Mouse (Mus musculus): ENCODE data around the gene Stac2. TPM values are rescaled to one million over a fixed set of nuclear protein-coding genes. Genes with fewer than 3 reads are reported as not detected.

Stac2 gene
- 0.52 and 1.0 TPM in 2 replicates for polyA plus RNA-seq (2011; ENCODE audit: insufficient read depth, insufficient read length, low replicate concordance, missing spikeins)

DNA sequence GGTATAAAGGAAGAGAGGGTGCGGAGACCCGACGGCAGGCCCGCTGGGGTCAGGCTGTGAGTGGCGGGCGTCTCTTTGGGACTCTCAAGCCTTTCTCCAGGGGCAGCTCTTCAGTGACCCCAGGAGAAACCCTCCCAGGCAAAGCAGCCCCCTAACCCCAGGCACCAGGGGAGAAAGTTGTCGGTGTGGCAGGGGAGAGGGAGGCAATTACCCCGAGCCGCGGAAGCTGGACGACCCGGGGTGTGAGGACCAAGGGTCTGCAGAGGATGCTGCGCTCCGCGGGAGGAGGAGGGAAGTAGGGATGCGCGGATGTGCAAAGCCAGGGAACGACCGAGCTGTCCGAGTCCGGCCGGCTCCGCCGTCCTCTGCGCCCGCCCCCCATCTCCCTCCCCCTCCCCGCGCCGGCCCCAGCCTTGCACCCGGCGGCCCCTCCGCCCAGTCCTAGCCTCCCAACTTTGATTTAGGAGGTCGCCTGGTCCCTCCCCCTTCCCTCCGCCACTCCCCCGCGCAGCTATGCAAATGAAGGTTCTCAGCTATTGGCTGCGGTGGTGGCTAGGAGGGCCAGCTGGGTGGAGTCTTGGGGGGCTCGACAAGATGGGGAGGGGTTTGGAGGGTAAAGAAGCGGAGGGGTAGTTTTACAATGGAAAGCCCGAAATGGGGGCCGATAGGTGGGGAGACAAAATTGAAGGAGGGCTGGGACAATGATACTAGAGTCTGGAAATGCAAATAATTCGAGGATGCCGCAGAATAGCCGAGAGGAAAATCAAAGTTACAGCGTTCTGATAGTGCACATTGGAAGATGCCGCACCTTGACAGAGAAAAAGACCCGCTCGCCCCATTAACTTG is at the start of gene Stac2:
Stac2 (minus strand) TSS at position 474 of the 846 bp plus-strand sequence.
- no peak for TF ChIP-seq CTCF (IDR thresholded peaks at IDR 0.05; ENCODE audit: control insufficient read depth, insufficient read depth, low read length)
- TF ChIP-seq POLR2A (IDR thresholded peaks at IDR 0.05; ENCODE audit: borderline replicate concordance, control insufficient read depth, low read depth, low read length), result no peak
- Histone ChIP-seq H3K4me1 (ENCODE audit: control insufficient read depth, insufficient read depth, low read length) (peaks cover 3% of the 10 kb centered on the region), H3K27ac (ENCODE audit: control insufficient read depth, insufficient read depth, low read depth, low read length, poor library complexity) (peak within 1 kb of the TSS; percentile 20; the same call in 1 of the 2 replicates), H3K4me3 (replicated peaks; ENCODE audit: control insufficient read depth, low read depth, low read length) (peak within 1 kb of the TSS; percentile 47)
- WGBS, result 4% methylated on average over 44 of the region's 48 CpGs

DNA sequence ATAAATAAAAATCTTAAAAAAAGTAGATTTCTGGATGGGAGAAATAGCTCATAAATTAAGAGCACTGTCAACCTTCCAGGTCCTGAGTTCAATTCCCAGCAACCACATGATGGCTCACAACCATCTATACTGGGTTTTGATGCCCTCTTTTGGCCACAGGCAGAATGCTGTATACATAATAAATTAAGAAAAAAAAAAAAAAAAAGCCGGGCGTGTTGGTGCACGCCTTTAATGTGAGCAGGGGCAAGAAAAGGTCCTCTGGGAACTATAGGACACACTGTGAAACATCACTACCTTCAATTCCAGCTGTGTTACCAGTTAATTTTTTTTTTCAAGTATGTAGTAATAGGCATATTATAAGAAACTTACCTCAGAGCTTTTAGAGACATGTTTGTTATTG is 48.1 kb upstream of the Stac2 start:
- Histone ChIP-seq H3K27ac (ENCODE audit: control insufficient read depth, insufficient read depth, low read depth, low read length, poor library complexity) (no peak overlapping the region), H3K4me3 (replicated peaks; ENCODE audit: control insufficient read depth, low read depth, low read length) (no peak overlapping the region), H3K4me1 (ENCODE audit: control insufficient read depth, insufficient read depth, low read length) (no peaks in the 10 kb centered on the region)
- TF ChIP-seq POLR2A (IDR thresholded peaks at IDR 0.05; ENCODE audit: borderline replicate concordance, control insufficient read depth, low read depth, low read length) (no peak), CTCF (IDR thresholded peaks at IDR 0.05; ENCODE audit: control insufficient read depth, insufficient read depth, low read length) (no peak)
- WGBS, result 87% methylated on average over 3 of the region's 3 CpGs

- no peaks in the 10 kb centered on the region for H3K4me1 ChIP-seq (ENCODE audit: control insufficient read depth, insufficient read depth, low read length)
- no peak overlapping the region for H3K27ac ChIP-seq (ENCODE audit: control insufficient read depth, insufficient read depth, low read depth, low read length, poor library complexity)
- WGBS, result 84% methylated on average over 9 of the region's 9 CpGs
- H3K4me3 ChIP-seq (replicated peaks; ENCODE audit: control insufficient read depth, low read depth, low read length), result no peak overlapping the region
- TF ChIP-seq CTCF (IDR thresholded peaks at IDR 0.05; ENCODE audit: control insufficient read depth, insufficient read depth, low read length) (no peak), POLR2A (IDR thresholded peaks at IDR 0.05; ENCODE audit: borderline replicate concordance, control insufficient read depth, low read depth, low read length) (no peak)
These were observed 37.3 kb upstream of the Stac2 start for GRCm38 (mm10) chr11:98090583-98090982.

DNA sequence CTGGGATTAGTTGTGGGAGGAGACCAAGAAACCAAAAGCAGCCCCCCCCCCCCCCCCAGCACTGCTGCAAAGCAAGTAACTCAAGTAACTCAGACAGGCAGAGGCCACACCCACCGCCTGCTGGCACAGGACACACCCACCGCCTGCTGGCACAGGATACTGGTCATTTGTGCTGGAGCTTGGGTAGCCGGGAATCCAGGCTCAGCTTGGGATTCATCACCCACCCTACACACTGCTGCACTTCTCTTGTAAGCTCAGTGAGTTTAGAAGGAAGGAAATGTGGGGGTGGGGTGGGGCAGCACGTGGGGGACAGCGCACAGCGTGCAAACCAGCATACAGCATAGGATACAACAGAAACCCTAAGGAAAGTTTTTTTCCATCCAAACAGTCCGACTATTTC is 35.0 kb upstream of the Stac2 start:
- WGBS, result 39% methylated on average over 7 of the region's 7 CpGs
- TF ChIP-seq POLR2A (IDR thresholded peaks at IDR 0.05; ENCODE audit: borderline replicate concordance, control insufficient read depth, low read depth, low read length) (no peak), CTCF (IDR thresholded peaks at IDR 0.05; ENCODE audit: control insufficient read depth, insufficient read depth, low read length) (no peak)
- no peak overlapping the region for H3K4me3 ChIP-seq (replicated peaks; ENCODE audit: control insufficient read depth, low read depth, low read length)
- no peaks in the 10 kb centered on the region for H3K4me1 ChIP-seq (ENCODE audit: control insufficient read depth, insufficient read depth, low read length)
- no peak overlapping the region for H3K27ac ChIP-seq (ENCODE audit: control insufficient read depth, insufficient read depth, low read depth, low read length, poor library complexity)

- Histone ChIP-seq H3K27ac (ENCODE audit: control insufficient read depth, insufficient read depth, low read depth, low read length, poor library complexity) (no peak overlapping the region), H3K4me1 (ENCODE audit: control insufficient read depth, insufficient read depth, low read length) (no peaks in the 10 kb centered on the region), H3K4me3 (replicated peaks; ENCODE audit: control insufficient read depth, low read depth, low read length) (no peak overlapping the region)
- 85% methylated on average over 7 of the region's 7 CpGs for WGBS
- TF ChIP-seq CTCF (IDR thresholded peaks at IDR 0.05; ENCODE audit: control insufficient read depth, insufficient read depth, low read length), result no peak
- TF ChIP-seq POLR2A (IDR thresholded peaks at IDR 0.05; ENCODE audit: borderline replicate concordance, control insufficient read depth, low read depth, low read length), result no peak
These were observed 33.3 kb upstream of the Stac2 start for GRCm38 (mm10) chr11:98086574-98086973.

DNA sequence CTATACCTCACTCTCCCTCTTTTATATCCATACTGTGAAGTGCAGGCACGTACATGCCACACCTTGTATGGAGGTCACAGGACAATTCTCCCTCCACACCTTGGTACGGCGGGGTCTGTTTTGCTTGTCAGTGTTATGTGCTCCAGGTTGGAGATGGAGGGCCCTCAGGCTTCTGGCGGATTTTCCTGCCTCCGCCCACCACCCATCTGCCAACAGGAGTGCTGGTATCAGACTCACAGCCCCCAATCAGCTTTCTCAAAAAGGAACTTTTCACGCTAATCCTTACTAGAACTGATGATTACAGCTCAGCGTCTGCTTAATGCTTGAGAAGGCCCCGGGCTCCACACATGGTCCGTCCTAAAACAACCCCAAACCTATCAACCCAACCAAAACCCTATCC is 32.9 kb upstream of the Stac2 start:
- no peak overlapping the region for H3K27ac ChIP-seq (ENCODE audit: control insufficient read depth, insufficient read depth, low read depth, low read length, poor library complexity)
- 89% methylated on average over 9 of the region's 9 CpGs for WGBS
- H3K4me1 ChIP-seq (ENCODE audit: control insufficient read depth, insufficient read depth, low read length), result no peaks in the 10 kb centered on the region
- TF ChIP-seq CTCF (IDR thresholded peaks at IDR 0.05; ENCODE audit: control insufficient read depth, insufficient read depth, low read length) (no peak), POLR2A (IDR thresholded peaks at IDR 0.05; ENCODE audit: borderline replicate concordance, control insufficient read depth, low read depth, low read length) (no peak)
- H3K4me3 ChIP-seq (replicated peaks; ENCODE audit: control insufficient read depth, low read depth, low read length), result no peak overlapping the region

- WGBS, result 82% methylated on average over 7 of the region's 7 CpGs
- Histone ChIP-seq H3K4me3 (replicated peaks; ENCODE audit: control insufficient read depth, low read depth, low read length) (no peak overlapping the region), H3K4me1 (ENCODE audit: control insufficient read depth, insufficient read depth, low read length) (no peaks in the 10 kb centered on the region), H3K27ac (ENCODE audit: control insufficient read depth, insufficient read depth, low read depth, low read length, poor library complexity) (no peak overlapping the region)
- TF ChIP-seq CTCF (IDR thresholded peaks at IDR 0.05; ENCODE audit: control insufficient read depth, insufficient read depth, low read length) (no peak), POLR2A (IDR thresholded peaks at IDR 0.05; ENCODE audit: borderline replicate concordance, control insufficient read depth, low read depth, low read length) (no peak)
These were observed 29.5 kb upstream of the Stac2 start for GRCm38 (mm10) chr11:98082745-98083144.

DNA sequence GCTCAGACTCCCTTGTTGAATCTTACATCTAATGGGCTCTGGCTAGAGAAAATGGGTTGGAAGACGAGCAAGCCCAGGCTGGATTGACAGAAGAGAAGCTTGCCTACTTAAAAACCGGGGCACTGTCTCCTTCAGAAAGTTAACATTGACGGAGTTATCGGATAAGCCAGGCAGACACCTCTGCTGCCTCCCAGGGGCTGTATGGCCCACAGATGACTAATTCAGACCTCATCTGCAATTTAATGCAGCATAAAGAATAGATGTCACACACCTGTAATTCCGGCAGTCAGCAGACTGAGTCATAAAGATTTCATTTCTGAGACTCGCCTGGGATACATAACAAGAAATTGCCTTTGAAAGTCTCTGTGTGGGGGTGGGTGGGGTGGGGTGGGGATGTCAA is 27.2 kb upstream of the Stac2 start:
- WGBS, result 86% methylated on average over 6 of the region's 6 CpGs
- no peak overlapping the region for H3K4me3 ChIP-seq (replicated peaks; ENCODE audit: control insufficient read depth, low read depth, low read length)
- TF ChIP-seq POLR2A (IDR thresholded peaks at IDR 0.05; ENCODE audit: borderline replicate concordance, control insufficient read depth, low read depth, low read length) (no peak), CTCF (IDR thresholded peaks at IDR 0.05; ENCODE audit: control insufficient read depth, insufficient read depth, low read length) (no peak)
- no peak overlapping the region for H3K27ac ChIP-seq (ENCODE audit: control insufficient read depth, insufficient read depth, low read depth, low read length, poor library complexity)
- H3K4me1 ChIP-seq (ENCODE audit: control insufficient read depth, insufficient read depth, low read length), result no peaks in the 10 kb centered on the region

Measured in bone marrow, adult 2 months (tissue).